Mouse (Mus musculus) macrophage (primary cell): ENCODE results near the gene Klk1b8. TPM values are rescaled to one million over a fixed set of nuclear protein-coding genes. Genes with fewer than 3 reads are reported as not detected.
A peak's percentile ranks its signal among the peaks of the same experiment; 100 is the strongest.
"Not testable (repeated sequence)": the region's sequence is repeated elsewhere in the genome, so short reads cannot be mapped to it uniquely, and the experiment has no call there.

Experiments
- H3K27ac ChIP-seq: fragments of 350-480 bp; formaldehyde crosslinking; 2 replicates; pipeline ENCODE4 v1.9.0; 2021
- H3K36me3 ChIP-seq: fragments of 350-480 bp; formaldehyde crosslinking; 2 replicates; pipeline ENCODE4 v1.9.0; 2021; ENCODE audit errors: inconsistent target
- H3K4me3 ChIP-seq: fragments of 350-480 bp; formaldehyde crosslinking; 2 replicates; pipeline ENCODE4 v1.9.0; 2021; ENCODE audit errors: inconsistent target
- H3K79me2 ChIP-seq: fragments of 350-480 bp; formaldehyde crosslinking; 2 replicates; pipeline ENCODE4 v1.9.0; 2021; ENCODE audit errors: inconsistent target
- whole genome bisulfite sequencing: methylation state at CpG from one replicate; pipeline ENCODE4 v1.1.7; 2026; ENCODE audit warnings: inconsistent platforms; ENCODE audit not compliant: missing documents; 5-methylcytosine and 5-hydroxymethylcytosine counted together
- polyA plus RNA-seq: library from polyadenylated mRNA; stranded (reverse); fragments of 250-400 nt; gene quantifications from 3 replicates; pipeline ENCODE4 v1.2.4, GENCODE M21; 2018; ENCODE audit warnings: inconsistent platforms
- total RNA-seq, 78 experiments: library from RNA; depleted of rRNA; stranded (reverse); fragments of 250-400 nt; gene quantifications; 1 replicate in 9 of 78; 2 replicates in 24 of 78; 3 replicates in 43 of 78; 4 replicates in 2 of 78; pipeline ENCODE4 v1.2.4; 2018; ENCODE audit warnings: inconsistent platforms in 56 of 78

Gene Klk1b8
- not detected for total RNA-seq (2018; cell fraction: chromatin; rRNA removed)
- not detected for total RNA-seq (2018; cell fraction: cytosol; rRNA removed)
- total RNA-seq (2018; cell fraction: nucleus; rRNA removed), result not detected
- not detected in 3 replicates for polyA plus RNA-seq

DNA sequence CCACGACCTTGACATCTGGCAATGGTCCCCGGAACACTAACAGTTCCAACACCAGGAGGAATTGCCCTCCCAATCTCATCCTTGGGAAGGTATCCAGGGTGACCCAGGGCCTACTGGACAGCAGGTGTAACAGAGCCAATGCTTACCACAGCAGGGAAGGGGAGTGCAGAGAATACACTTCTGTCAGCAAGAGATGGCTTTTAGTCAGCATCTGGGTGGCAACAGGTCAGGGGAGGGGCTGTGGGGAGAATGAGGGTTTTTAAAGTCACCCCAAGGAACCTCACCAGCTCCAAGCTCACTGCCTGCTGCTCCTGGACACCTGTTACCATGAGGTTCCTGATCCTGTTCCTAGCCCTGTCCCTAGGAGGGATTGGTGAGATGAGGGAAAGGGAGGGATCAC is at the start of gene Klk1b8:
Gene Klk1b8, plus strand, starts transcription at position 301 of the 400 bp plus-strand sequence.
- H3K27ac ChIP-seq, result no peak within 1 kb of the TSS
- WGBS, result 73% methylated on average over 2 of the region's 2 CpGs
- no peaks in the 10 kb centered on the region for H3K36me3 ChIP-seq
- H3K79me2 ChIP-seq, result no peaks in the 10 kb centered on the region
- H3K4me3 ChIP-seq, result no peak within 1 kb of the TSS

GRCm38 (mm10) chr7:43914821-43915220 is 35.6 kb upstream of the Klk1b8 start:
- Histone ChIP-seq H3K27ac (no peak overlapping the region), H3K4me3 (no peak overlapping the region), H3K79me2 (no peaks in the 10 kb centered on the region), H3K36me3 (no peaks in the 10 kb centered on the region)
- WGBS, result 64% methylated on average over 9 of the region's 9 CpGs

- H3K4me3 ChIP-seq, result no peak overlapping the region
- 82% methylated on average over 13 of the region's 13 CpGs for WGBS
- no peaks in the 10 kb centered on the region for H3K36me3 ChIP-seq
- no peak overlapping the region for H3K27ac ChIP-seq
- H3K79me2 ChIP-seq, result no peaks in the 10 kb centered on the region
These were observed 32.0 kb upstream of the Klk1b8 start for GRCm38 (mm10) chr7:43918426-43918825.

DNA sequence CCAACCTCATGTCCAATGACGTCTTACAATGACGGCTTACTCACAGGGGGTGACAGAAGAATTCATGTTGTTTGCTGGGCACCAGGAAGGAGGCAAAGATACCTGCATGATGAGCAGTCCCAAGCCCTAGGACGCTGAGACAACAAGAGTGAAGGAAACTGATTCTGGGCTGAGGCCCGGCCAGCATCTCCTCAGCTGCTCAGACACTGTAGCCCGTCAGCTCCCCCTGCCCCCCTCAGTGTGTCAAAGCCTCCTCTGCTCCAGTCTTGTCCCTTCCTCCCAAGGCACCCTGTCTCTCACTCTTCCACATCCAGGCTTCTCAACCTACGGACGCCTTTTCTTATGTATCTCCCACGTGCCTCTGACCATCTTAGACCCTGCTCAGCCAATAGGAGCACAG is 31.6 kb upstream of the Klk1b8 start:
- Histone ChIP-seq H3K36me3 (no peaks in the 10 kb centered on the region), H3K79me2 (no peaks in the 10 kb centered on the region)
- WGBS, result 76% methylated on average over 8 of the region's 8 CpGs

GRCm38 (mm10) chr7:43919559-43920451 is 30.7 kb upstream of the Klk1b8 start:
- Histone ChIP-seq H3K79me2 (no peaks in the 10 kb centered on the region), H3K4me3 (no peak overlapping the region), H3K27ac (peak overlapping the region; percentile 87), H3K36me3 (no peaks in the 10 kb centered on the region)
- 21% methylated on average over 14 of the region's 14 CpGs for WGBS

More for the DNA sequence above, 31.6 kb upstream of the Klk1b8 start:
- no peak overlapping the region for H3K27ac ChIP-seq
- H3K4me3 ChIP-seq, result no peak overlapping the region

DNA sequence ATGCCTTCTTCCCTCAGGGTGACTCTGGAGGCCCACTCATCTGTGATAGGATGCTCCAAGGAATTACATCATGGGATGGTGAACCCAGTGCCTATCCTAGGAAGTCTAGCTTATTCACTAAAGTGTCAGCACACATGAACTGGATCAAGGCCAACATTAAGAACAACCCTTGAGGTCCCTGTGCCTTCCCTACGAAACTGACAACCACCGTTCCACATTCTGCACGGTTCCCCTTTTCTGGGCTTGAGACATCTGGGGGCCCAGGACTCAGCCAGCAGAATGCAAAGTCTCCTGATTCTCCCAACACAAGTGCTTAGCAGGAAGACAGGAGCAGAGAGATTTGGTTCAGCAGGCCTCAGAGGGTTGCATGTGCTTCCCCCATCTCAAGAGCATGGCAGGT is 29.9 kb upstream of the Klk1b8 start:
- Histone ChIP-seq H3K4me3 (no peak overlapping the region), H3K27ac (peak overlapping the region; percentile 87), H3K79me2 (no peaks in the 10 kb centered on the region), H3K36me3 (no peaks in the 10 kb centered on the region)
- 3% methylated on average over 3 of the region's 3 CpGs for WGBS

GRCm38 (mm10) chr7:43921087-43921486 is 29.4 kb upstream of the Klk1b8 start:
- H3K79me2 ChIP-seq, result no peaks in the 10 kb centered on the region
- no peaks in the 10 kb centered on the region for H3K36me3 ChIP-seq
- H3K27ac ChIP-seq, result peak overlapping the region; percentile 87
- WGBS, result 12% methylated on average over 6 of the region's 6 CpGs
- H3K4me3 ChIP-seq, result no peak overlapping the region

- H3K36me3 ChIP-seq, result no peaks in the 10 kb centered on the region
- 96% methylated on average over 2 of the region's 2 CpGs for WGBS
These were observed 28.5 kb upstream of the Klk1b8 start for GRCm38 (mm10) chr7:43921941-43922340.

DNA sequence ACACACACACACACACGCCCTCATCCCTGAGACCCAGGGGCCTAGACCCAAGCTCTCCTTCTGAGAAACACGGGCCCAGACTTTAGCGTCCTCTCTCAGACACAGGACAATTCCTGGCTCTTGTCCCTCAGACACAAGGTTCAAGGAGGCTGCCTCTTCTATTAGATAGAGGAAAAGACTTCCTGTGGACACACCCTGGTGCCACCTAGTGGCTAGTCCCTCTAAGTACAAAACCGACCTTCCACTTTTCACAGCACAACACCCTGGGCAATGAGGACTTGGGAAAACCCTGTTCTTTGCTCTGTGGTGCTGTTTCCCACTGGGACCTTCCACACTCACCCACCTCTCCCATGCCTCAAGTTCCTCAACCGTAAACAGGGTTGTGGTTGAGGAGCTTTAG is 24.5 kb upstream of the Klk1b8 start:
- 90% methylated on average over 4 of the region's 5 CpGs for WGBS
- Histone ChIP-seq H3K27ac (no peak overlapping the region), H3K4me3 (no peak overlapping the region), H3K79me2 (no peaks in the 10 kb centered on the region), H3K36me3 (no peaks in the 10 kb centered on the region)

More at GRCm38 (mm10) chr7:43921941-43922340, 28.5 kb upstream of the Klk1b8 start:
- Histone ChIP-seq H3K27ac (peak overlapping the region; percentile 87; the same call in 1 of the 2 replicates), H3K79me2 (no peaks in the 10 kb centered on the region), H3K4me3 (no peak overlapping the region)

DNA sequence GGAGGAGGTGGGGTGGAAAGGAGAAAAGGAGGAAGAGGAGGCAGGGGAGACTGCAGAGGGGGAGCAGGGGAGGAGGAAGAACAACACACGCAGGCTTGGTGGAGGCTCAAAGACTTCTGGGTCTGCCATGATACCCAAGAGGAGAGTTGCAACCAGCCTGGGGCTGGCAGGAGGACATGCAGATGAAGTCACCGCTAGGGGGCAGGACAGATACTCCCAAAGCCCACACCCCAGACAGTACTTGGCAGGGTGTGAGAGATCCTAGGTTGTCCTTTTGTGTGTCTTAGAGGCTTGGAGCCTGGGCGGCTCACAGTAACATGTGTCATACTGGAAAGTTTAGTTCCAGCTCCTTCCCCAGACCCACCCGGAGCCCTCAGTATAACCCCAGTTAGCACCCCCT is 21.9 kb upstream of the Klk1b8 start:
- 61% methylated on average over 4 of the region's 4 CpGs for WGBS

GRCm38 (mm10) chr7:43932337-43932736 is 18.1 kb upstream of the Klk1b8 start:
- Histone ChIP-seq H3K27ac (no peak overlapping the region), H3K79me2 (no peaks in the 10 kb centered on the region), H3K4me3 (no peak overlapping the region), H3K36me3 (no peaks in the 10 kb centered on the region)
- WGBS, result 88% methylated on average over 4 of the region's 4 CpGs

More for the DNA sequence above, 21.9 kb upstream of the Klk1b8 start:
- Histone ChIP-seq H3K36me3 (no peaks in the 10 kb centered on the region), H3K79me2 (no peaks in the 10 kb centered on the region), H3K27ac (no peak overlapping the region), H3K4me3 (no peak overlapping the region)

- WGBS, result 100% methylated on average over 3 of the region's 3 CpGs
- Histone ChIP-seq H3K27ac (no peak within 1 kb of the TSS), H3K4me3 (no peak within 1 kb of the TSS), H3K79me2 (no peaks in the 10 kb centered on the region), H3K36me3 (no peaks in the 10 kb centered on the region)
These were observed 17.0 kb upstream of the Klk1b8 start, which contains the start of gene Klk15 for GRCm38 (mm10) chr7:43933440-43933839. Gene Klk15 (plus strand): TSS chr7:43933740.

DNA sequence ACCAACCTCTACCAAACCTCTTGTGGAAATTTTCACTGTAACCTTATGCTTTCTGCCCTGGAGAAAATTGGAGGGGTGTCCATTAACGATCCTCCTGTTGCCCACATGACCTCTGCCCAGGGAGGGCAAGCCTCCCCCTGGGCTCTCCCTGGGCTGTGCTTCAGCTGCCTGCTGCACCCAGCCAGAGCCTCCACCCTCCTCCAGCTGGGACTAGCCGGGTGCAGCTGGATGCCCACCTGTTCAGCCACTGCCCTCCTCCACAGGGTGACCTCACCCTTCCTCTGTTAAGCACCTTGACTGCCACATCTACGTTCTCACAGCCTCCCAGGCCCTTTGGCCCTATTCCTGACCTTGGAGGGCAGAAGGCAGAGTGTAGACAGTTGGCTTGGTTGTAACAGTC is 15.7 kb upstream of the Klk1b8 start:
- Histone ChIP-seq H3K36me3 (no peaks in the 10 kb centered on the region), H3K27ac (no peak overlapping the region), H3K4me3 (no peak overlapping the region), H3K79me2 (no peaks in the 10 kb centered on the region)
- 76% methylated on average over 3 of the region's 3 CpGs for WGBS

GRCm38 (mm10) chr7:43936551-43936950 is 13.9 kb upstream of the Klk1b8 start:
- WGBS, result 92% methylated on average over 13 of the region's 14 CpGs
- H3K27ac ChIP-seq, result no peak overlapping the region
- H3K79me2 ChIP-seq, result no peaks in the 10 kb centered on the region
- H3K4me3 ChIP-seq, result no peak overlapping the region
- H3K36me3 ChIP-seq, result no peaks in the 10 kb centered on the region

DNA sequence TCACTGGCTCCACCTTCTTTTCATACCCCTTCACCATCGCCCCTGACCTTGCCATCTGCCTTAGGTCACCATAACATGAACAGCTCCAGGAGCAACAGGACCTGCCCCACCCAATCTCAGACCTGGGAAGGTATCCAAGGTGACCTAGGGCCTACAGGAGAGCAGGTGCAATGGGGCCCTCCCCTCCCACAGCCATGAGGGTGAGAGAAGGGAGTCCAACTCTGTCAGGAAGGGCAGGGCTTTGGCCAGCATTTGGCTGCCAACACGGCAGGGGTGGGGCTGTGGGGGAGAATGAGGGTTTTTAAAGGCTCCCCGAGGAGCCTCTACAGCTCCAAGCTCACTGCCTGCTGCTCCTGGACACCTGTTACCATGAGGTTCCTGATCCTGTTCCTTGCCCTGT is 8.2 kb upstream of the Klk1b8 start:
- H3K27ac ChIP-seq, H3K4me3 ChIP-seq, H3K36me3 ChIP-seq, H3K79me2 ChIP-seq: not testable (repeated sequence)
- WGBS, result 72% methylated on average over 3 of the region's 3 CpGs
